Comparison of ENCODE assay signal across 15 mouse cellular contexts in the genomic region with DNA sequence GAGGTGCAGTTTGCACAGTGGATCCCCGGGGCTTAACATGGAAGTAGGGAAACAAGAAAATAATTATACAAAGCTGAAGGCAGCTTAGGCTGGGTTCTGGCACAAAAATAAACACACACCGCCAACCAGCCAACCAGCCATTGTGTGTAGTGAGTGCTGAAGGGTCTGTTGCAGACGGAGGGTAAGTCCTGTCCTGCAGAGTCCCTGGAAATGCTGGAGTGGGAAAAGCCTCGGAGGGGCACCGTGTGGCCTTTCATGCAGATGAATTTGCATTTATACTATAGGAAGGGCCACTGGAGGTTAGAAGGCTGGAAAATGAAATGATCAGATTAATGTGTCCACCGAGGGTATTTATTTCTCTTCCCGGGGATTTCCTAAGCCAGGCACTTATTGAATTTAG.
DNase-seq lines count a peak whose midpoint lies in the region; ATAC-seq and TF ChIP-seq lines count a peak whose summit lies in the region.
"Had no signal": no experiment of that assay in that cellular context is flagged by ENCODE, and none has a peak within 500 bp of the region (broad histone marks: within the 10 kb centered on the region; RNA-seq: fewer than 3 reads in every experiment).

No protein-coding gene starts in this region.

- H3K27ac ChIP-seq in hindbrain, embryonic 14.5 days = peak overlapping the region; percentile 62
- H3K27ac ChIP-seq in midbrain, embryonic 16.5 days (ENCODE audit: low read length) = peak overlapping the region; percentile 40; the same call in 1 of the 2 replicates
- H3K27ac ChIP-seq: embryonic facial prominence, embryonic 15.5 days; gastrocnemius, adult 2 months; heart, adult 2 months had no signal

- H3K4me1 ChIP-seq in hindbrain, embryonic 14.5 days (replicated peaks; ENCODE audit: control insufficient read depth, insufficient read depth, low read length) = peaks cover 19% of the 10 kb centered on the region
- peaks cover 7% of the 10 kb centered on the region for H3K4me1 ChIP-seq in midbrain, embryonic 16.5 days (ENCODE audit: control insufficient read depth, insufficient read depth, low read length)
- H3K4me1 ChIP-seq: embryonic facial prominence, embryonic 15.5 days had no signal

- ATAC-seq in hindbrain, embryonic 14.5 days (ENCODE audit: low FRiP score) = peak; percentile 55; the same call in 1 of the 2 replicates
- peak; percentile 69; the same call in 1 of the 2 replicates for ATAC-seq in midbrain, embryonic 16.5 days
- ATAC-seq in monocyte, adult 5-6 weeks (replicated peaks; ENCODE audit: insufficient number of reproducible peaks, low FRiP score, low TSS enrichment, poor library complexity, severe bottlenecking) = no peak

- no peak overlapping the region for H3K9ac ChIP-seq in hindbrain, embryonic 14.5 days
- no peak overlapping the region for H3K9ac ChIP-seq in midbrain, embryonic 16.5 days (ENCODE audit: low read depth, low read length)
- H3K9ac ChIP-seq: embryonic facial prominence, embryonic 15.5 days had no signal

- H3K36me3 ChIP-seq in hindbrain, embryonic 14.5 days (replicated peaks; ENCODE audit: control insufficient read depth, insufficient read depth) = no peaks in the 10 kb centered on the region
- H3K36me3 ChIP-seq in midbrain, embryonic 16.5 days (ENCODE audit: control insufficient read depth, insufficient read depth, low read length) = no peaks in the 10 kb centered on the region
- H3K36me3 ChIP-seq: embryonic facial prominence, embryonic 15.5 days had no signal

- H3K4me3 ChIP-seq in hindbrain, embryonic 14.5 days (replicated peaks; ENCODE audit: low read length) = no peak overlapping the region
- H3K4me3 ChIP-seq in midbrain, embryonic 16.5 days (ENCODE audit: low read depth, low read length) = no peak overlapping the region
- H3K4me3 ChIP-seq: embryonic facial prominence, embryonic 15.5 days; gastrocnemius, adult 2 months; heart, adult 2 months had no signal

- 23% methylated on average over 7 of the region's 7 CpGs for WGBS in hindbrain, embryonic 14.5 days
- WGBS in midbrain, embryonic 16.5 days = 20% methylated on average over 7 of the region's 7 CpGs

- H3K4me2 ChIP-seq in hindbrain, embryonic 14.5 days (replicated peaks) = no peak overlapping the region
- H3K4me2 ChIP-seq in midbrain, embryonic 16.5 days (ENCODE audit: low read length) = no peak overlapping the region
- H3K4me2 ChIP-seq: embryonic facial prominence, embryonic 15.5 days had no signal

- TF ChIP-seq POLR2A in brain, embryonic 14.5 days (IDR thresholded peaks at IDR 0.05; ENCODE audit: borderline replicate concordance, extremely low read depth, insufficient read depth, insufficient read length, poor library complexity, severe bottlenecking) = no peak

- TF ChIP-seq CTCF in brain, embryonic 14.5 days (IDR thresholded peaks at IDR 0.05; ENCODE audit: borderline replicate concordance, extremely low read depth, insufficient read depth, insufficient read length) = no peak

- H3K9me3 ChIP-seq in hindbrain, embryonic 14.5 days (ENCODE audit: control insufficient read depth, low read length) = no peaks in the 10 kb centered on the region
- no peaks in the 10 kb centered on the region for H3K9me3 ChIP-seq in midbrain, embryonic 16.5 days (replicated peaks; ENCODE audit: control insufficient read depth, low read length, poor library complexity, severe bottlenecking)
- H3K9me3 ChIP-seq: embryonic facial prominence, embryonic 15.5 days had no signal

- H3K27me3 ChIP-seq in hindbrain, embryonic 14.5 days (ENCODE audit: control insufficient read depth, insufficient read depth, low read length) = no peaks in the 10 kb centered on the region
- H3K27me3 ChIP-seq in midbrain, embryonic 16.5 days (ENCODE audit: control insufficient read depth, insufficient read depth, low read depth, low read length) = no peaks in the 10 kb centered on the region
- H3K27me3 ChIP-seq: embryonic facial prominence, embryonic 15.5 days had no signal

- DNase-seq in heart, adult 11 months = peak; percentile 64
- DNase-seq in heart, adult 8-10 months (ENCODE audit: low spot score) = no peak
- peak; percentile 78 for DNase-seq in brain, embryonic 14.5 days (ENCODE audit: low read depth)
- no peak for DNase-seq in hindbrain, embryonic 14.5 days (ENCODE audit: low spot score)
- DNase-seq in thymus, postnatal 10 days (ENCODE audit: low spot score in 2 of 2) = no peak
- DNase-seq: adrenal gland, postnatal 14 days; B cell, adult 2 months; cerebellum, adult 9-11 months; gastrocnemius, adult 2 months; heart, adult 2 months; left cerebral cortex, postnatal 4 days; lung, adult 18-20 months had no signal

Comparison
In these comparisons a context has a peak if more than half of its experiments do, and no peak if none do; other contexts are left out.
1. DNase-seq: peak in heart, adult 11 months (single experiment) and brain, embryonic 14.5 days (single experiment); none in heart, adult 8-10 months (single experiment), hindbrain, embryonic 14.5 days (single experiment) and thymus, postnatal 10 days (0 of 2).